Mouse (Mus musculus): ENCODE data around the gene Dennd2a. TPM values are rescaled to one million over a fixed set of nuclear protein-coding genes. Genes with fewer than 3 reads are reported as not detected.
A peak's percentile ranks its signal among the peaks of the same experiment; 100 is the strongest.

The Dennd2a gene
- polyA plus RNA-seq, 1 experiment from 2014 or later, result 18.9 TPM

GRCm38 (mm10) chr6:39462621-39463538, 94.8 kb downstream of the Dennd2a start:
- no peak overlapping the region for H3K4me2 ChIP-seq (ENCODE audit: low read length)
- H3K27ac ChIP-seq (ENCODE audit: low read depth), result no peak overlapping the region
- no peaks in the 10 kb centered on the region for H3K27me3 ChIP-seq (replicated peaks; ENCODE audit: control insufficient read depth, insufficient read depth, low read length)
- 53% methylated on average over 16 of the region's 16 CpGs for WGBS
- no peak overlapping the region for H3K9ac ChIP-seq (ENCODE audit: low read length)
- 0 out of 2 replicates have a peak, but pooled peaks cover 3% of the 10 kb centered on the region for H3K9me3 ChIP-seq (ENCODE audit: control insufficient read depth, low read length)
- H3K36me3 ChIP-seq (ENCODE audit: control insufficient read depth, insufficient read depth, low read length), result peaks cover 22% of the 10 kb centered on the region
- peaks cover 8% of the 10 kb centered on the region; the same call in 1 of the 2 replicates for H3K4me1 ChIP-seq (replicated peaks; ENCODE audit: control insufficient read depth, insufficient read depth, low read length)
- peak; percentile 92 for DNase-seq (ENCODE audit: low spot score)
- H3K4me3 ChIP-seq (ENCODE audit: low read depth, low read length), result no peak overlapping the region
- ATAC-seq (replicated peaks; ENCODE audit: low FRiP score, low TSS enrichment, low read depth), result peak; percentile 51; the same call in 1 of the 2 replicates

GRCm38 (mm10) chr6:39460040-39460439, 97.6 kb downstream of the Dennd2a start:
- Histone ChIP-seq H3K9ac (ENCODE audit: low read length) (no peak overlapping the region), H3K4me1 (replicated peaks; ENCODE audit: control insufficient read depth, insufficient read depth, low read length) (peaks cover 8% of the 10 kb centered on the region; the same call in 1 of the 2 replicates), H3K27ac (ENCODE audit: low read depth) (no peak overlapping the region), H3K36me3 (ENCODE audit: control insufficient read depth, insufficient read depth, low read length) (peaks cover 14% of the 10 kb centered on the region), H3K4me3 (ENCODE audit: low read depth, low read length) (no peak overlapping the region), H3K27me3 (replicated peaks; ENCODE audit: control insufficient read depth, insufficient read depth, low read length) (no peaks in the 10 kb centered on the region), H3K9me3 (ENCODE audit: control insufficient read depth, low read length) (0 out of 2 replicates have a peak, but pooled peaks cover 3% of the 10 kb centered on the region), H3K4me2 (ENCODE audit: low read length) (no peak overlapping the region)
- ATAC-seq (replicated peaks; ENCODE audit: low FRiP score, low TSS enrichment, low read depth), result no peak
- WGBS, result 96% methylated on average over 11 of the region's 11 CpGs
- DNase-seq (ENCODE audit: low spot score), result no peak

GRCm38 (mm10) chr6:39455339-39456160, 102.1 kb downstream of the Dennd2a start:
- WGBS, result 52% methylated on average over 8 of the region's 8 CpGs
- 0 out of 2 replicates have a peak, but pooled peaks have one; percentile 32 for ATAC-seq (replicated peaks; ENCODE audit: low FRiP score, low TSS enrichment, low read depth)

GRCm38 (mm10) chr6:39454616-39455015, 103.1 kb downstream of the Dennd2a start:
- ATAC-seq (replicated peaks; ENCODE audit: low FRiP score, low TSS enrichment, low read depth) (no peak), DNase-seq (ENCODE audit: low spot score) (no peak)
- Histone ChIP-seq H3K4me3 (ENCODE audit: low read depth, low read length) (no peak overlapping the region), H3K4me1 (replicated peaks; ENCODE audit: control insufficient read depth, insufficient read depth, low read length) (no peaks in the 10 kb centered on the region), H3K9ac (ENCODE audit: low read length) (no peak overlapping the region), H3K27ac (ENCODE audit: low read depth) (no peak overlapping the region), H3K9me3 (ENCODE audit: control insufficient read depth, low read length) (no peaks in the 10 kb centered on the region), H3K27me3 (replicated peaks; ENCODE audit: control insufficient read depth, insufficient read depth, low read length) (no peaks in the 10 kb centered on the region), H3K36me3 (ENCODE audit: control insufficient read depth, insufficient read depth, low read length) (no peaks in the 10 kb centered on the region), H3K4me2 (ENCODE audit: low read length) (no peak overlapping the region)
- 49% methylated on average over 2 of the region's 2 CpGs for WGBS

More at GRCm38 (mm10) chr6:39455339-39456160, 102.1 kb downstream of the Dennd2a start:
- Histone ChIP-seq H3K36me3 (ENCODE audit: control insufficient read depth, insufficient read depth, low read length) (peaks cover 3% of the 10 kb centered on the region), H3K27ac (ENCODE audit: low read depth) (no peak overlapping the region), H3K27me3 (replicated peaks; ENCODE audit: control insufficient read depth, insufficient read depth, low read length) (no peaks in the 10 kb centered on the region), H3K4me2 (ENCODE audit: low read length) (no peak overlapping the region), H3K4me3 (ENCODE audit: low read depth, low read length) (no peak overlapping the region), H3K9me3 (ENCODE audit: control insufficient read depth, low read length) (0 out of 2 replicates have a peak, but pooled peaks cover 3% of the 10 kb centered on the region), H3K4me1 (replicated peaks; ENCODE audit: control insufficient read depth, insufficient read depth, low read length) (no peaks in the 10 kb centered on the region), H3K9ac (ENCODE audit: low read length) (no peak overlapping the region)
- no peak for DNase-seq (ENCODE audit: low spot score)

GRCm38 (mm10) chr6:39453564-39453963, 104.1 kb downstream of the Dennd2a start:
- no peak for DNase-seq (ENCODE audit: low spot score)
- WGBS, result 89% methylated on average over 4 of the region's 4 CpGs
- no peaks in the 10 kb centered on the region for H3K27me3 ChIP-seq (replicated peaks; ENCODE audit: control insufficient read depth, insufficient read depth, low read length)
- no peak overlapping the region for H3K9ac ChIP-seq (ENCODE audit: low read length)
- ATAC-seq (replicated peaks; ENCODE audit: low FRiP score, low TSS enrichment, low read depth), result no peak
- H3K4me2 ChIP-seq (ENCODE audit: low read length), result no peak overlapping the region
- no peak overlapping the region for H3K4me3 ChIP-seq (ENCODE audit: low read depth, low read length)
- H3K9me3 ChIP-seq (ENCODE audit: control insufficient read depth, low read length), result no peaks in the 10 kb centered on the region
- H3K27ac ChIP-seq (ENCODE audit: low read depth), result no peak overlapping the region
- H3K36me3 ChIP-seq (ENCODE audit: control insufficient read depth, insufficient read depth, low read length), result no peaks in the 10 kb centered on the region
- no peaks in the 10 kb centered on the region for H3K4me1 ChIP-seq (replicated peaks; ENCODE audit: control insufficient read depth, insufficient read depth, low read length)

GRCm38 (mm10) chr6:39451033-39451432, 106.6 kb downstream of the Dennd2a start:
- ATAC-seq (replicated peaks; ENCODE audit: low FRiP score, low TSS enrichment, low read depth) (no peak), DNase-seq (ENCODE audit: low spot score) (no peak)
- Histone ChIP-seq H3K4me1 (replicated peaks; ENCODE audit: control insufficient read depth, insufficient read depth, low read length) (no peaks in the 10 kb centered on the region), H3K9me3 (ENCODE audit: control insufficient read depth, low read length) (no peaks in the 10 kb centered on the region), H3K27ac (ENCODE audit: low read depth) (no peak overlapping the region), H3K9ac (ENCODE audit: low read length) (no peak overlapping the region), H3K4me2 (ENCODE audit: low read length) (no peak overlapping the region), H3K36me3 (ENCODE audit: control insufficient read depth, insufficient read depth, low read length) (no peaks in the 10 kb centered on the region), H3K4me3 (ENCODE audit: low read depth, low read length) (no peak overlapping the region), H3K27me3 (replicated peaks; ENCODE audit: control insufficient read depth, insufficient read depth, low read length) (no peaks in the 10 kb centered on the region)
- 87% methylated on average over 3 of the region's 3 CpGs for WGBS

- no peaks in the 10 kb centered on the region for H3K4me1 ChIP-seq (replicated peaks; ENCODE audit: control insufficient read depth, insufficient read depth, low read length)
- H3K4me2 ChIP-seq (ENCODE audit: low read length), result no peak overlapping the region
- H3K9me3 ChIP-seq (ENCODE audit: control insufficient read depth, low read length), result no peaks in the 10 kb centered on the region
- no peak for ATAC-seq (replicated peaks; ENCODE audit: low FRiP score, low TSS enrichment, low read depth)
- no peak overlapping the region for H3K27ac ChIP-seq (ENCODE audit: low read depth)
- no peak overlapping the region for H3K4me3 ChIP-seq (ENCODE audit: low read depth, low read length)
- WGBS, result 89% methylated on average over 4 of the region's 4 CpGs
- no peaks in the 10 kb centered on the region for H3K27me3 ChIP-seq (replicated peaks; ENCODE audit: control insufficient read depth, insufficient read depth, low read length)
- DNase-seq (ENCODE audit: low spot score), result no peak
- H3K36me3 ChIP-seq (ENCODE audit: control insufficient read depth, insufficient read depth, low read length), result no peaks in the 10 kb centered on the region
- H3K9ac ChIP-seq (ENCODE audit: low read length), result no peak overlapping the region
Observed at GRCm38 (mm10) chr6:39450580-39450979, 107.1 kb downstream of the Dennd2a start.

GRCm38 (mm10) chr6:39447429-39448185, 110.1 kb downstream of the Dennd2a start:
- Histone ChIP-seq H3K27ac (ENCODE audit: low read depth) (no peak overlapping the region), H3K4me2 (ENCODE audit: low read length) (no peak overlapping the region), H3K9me3 (ENCODE audit: control insufficient read depth, low read length) (no peaks in the 10 kb centered on the region), H3K4me1 (replicated peaks; ENCODE audit: control insufficient read depth, insufficient read depth, low read length) (no peaks in the 10 kb centered on the region), H3K4me3 (ENCODE audit: low read depth, low read length) (no peak overlapping the region), H3K9ac (ENCODE audit: low read length) (no peak overlapping the region), H3K36me3 (ENCODE audit: control insufficient read depth, insufficient read depth, low read length) (no peaks in the 10 kb centered on the region), H3K27me3 (replicated peaks; ENCODE audit: control insufficient read depth, insufficient read depth, low read length) (no peaks in the 10 kb centered on the region)
- WGBS, result 43% methylated on average over 4 of the region's 4 CpGs
- DNase-seq (ENCODE audit: low spot score), result no peak
- ATAC-seq (replicated peaks; ENCODE audit: low FRiP score, low TSS enrichment, low read depth), result no peak
